Mouse (Mus musculus) heart, postnatal 25 days (tissue): Measurements from ENCODE around the gene Ephb1. TPM values are rescaled to one million over a fixed set of nuclear protein-coding genes. Genes with fewer than 3 reads are reported as not detected.

ENCODE experiments used
- DNase-seq: peaks from one replicate; pipeline ENCODE4 v3.0.0; 2022; ENCODE audit warnings: low spot score
- intact Hi-C: fragments of 180-260 bp; cut with DNase I; formaldehyde crosslinking; loops from one replicate; pipeline ENCODE4 v1.15.1; 2025
- total RNA-seq, 2 experiments: library from RNA; stranded (reverse); gene quantifications; 2 replicates each; pipeline ENCODE4 v1.2.3; 2021

The Ephb1 gene
- total RNA-seq, 2 experiments from 2014 or later, result 19.5 to 21.0 TPM

GRCm38 (mm10) chr9:102270496-102270895 is 84.0 kb downstream of the Ephb1 start:
- no peak for DNase-seq
- intact Hi-C loops, result loop anchor here (5.0 kb wide), 1 partner anchor 37 kb away; no protein-coding TSS in a partner anchor

GRCm38 (mm10) chr9:102267311-102268027 is 87.0 kb downstream of the Ephb1 start:
- intact Hi-C loops, result loop anchor here (10.0 kb wide), 1 partner anchor 593 kb away; no protein-coding TSS in a partner anchor
- no peak for DNase-seq

DNA sequence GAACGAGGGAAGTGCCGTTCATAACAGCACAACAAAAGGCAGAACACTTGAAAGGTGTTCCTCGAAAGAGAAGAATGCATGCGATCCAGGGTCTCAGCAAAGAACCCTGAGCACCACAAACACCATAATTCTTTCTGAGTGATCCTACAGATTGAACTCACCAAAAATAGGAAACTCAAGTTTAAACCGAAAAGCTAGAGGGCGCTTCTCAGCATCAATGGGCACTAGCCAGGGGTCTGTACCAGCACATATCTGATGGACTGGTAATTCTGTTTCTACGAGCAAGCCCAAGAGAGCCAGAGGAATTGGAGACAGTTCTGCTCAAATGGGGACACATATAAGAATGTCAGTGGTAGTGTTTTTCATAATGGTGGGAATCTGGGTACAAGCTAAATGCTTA is 90.7 kb downstream of the Ephb1 start:
- no peak for DNase-seq
- intact Hi-C loops, result loop anchor here (1.0 to 10.0 kb wide), 2 partner anchors 91 to 589 kb away; partner anchors contain the start of gene Ephb1

- DNase-seq, result no peak
- intact Hi-C loops, result loop anchor here (10.0 kb wide), 1 partner anchor 587 kb away; no protein-coding TSS in a partner anchor
Observed at GRCm38 (mm10) chr9:102262100-102262501, 92.4 kb downstream of the Ephb1 start.

DNA sequence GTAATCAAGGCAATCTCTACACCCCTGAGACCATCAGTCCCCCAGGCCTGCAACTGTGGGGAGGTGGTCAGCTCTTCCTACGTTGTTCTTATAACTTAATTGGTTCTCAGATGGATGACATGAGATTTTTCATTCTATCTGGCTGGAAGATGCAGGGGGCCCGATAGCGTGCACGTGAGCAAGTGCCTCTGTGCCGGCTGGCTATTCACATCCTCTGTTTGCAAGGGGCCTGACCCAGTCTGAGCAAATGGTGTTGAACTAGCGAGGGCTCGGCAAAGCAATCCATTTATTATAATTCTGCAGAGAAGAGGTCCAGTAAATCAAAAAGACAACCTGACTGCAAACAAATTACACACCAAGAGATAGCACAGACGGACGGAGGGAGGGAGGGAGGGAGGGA is 93.0 kb downstream of the Ephb1 start:
- intact Hi-C loops, result loop anchor here (10.0 kb wide), 1 partner anchor 587 kb away; no protein-coding TSS in a partner anchor

DNA sequence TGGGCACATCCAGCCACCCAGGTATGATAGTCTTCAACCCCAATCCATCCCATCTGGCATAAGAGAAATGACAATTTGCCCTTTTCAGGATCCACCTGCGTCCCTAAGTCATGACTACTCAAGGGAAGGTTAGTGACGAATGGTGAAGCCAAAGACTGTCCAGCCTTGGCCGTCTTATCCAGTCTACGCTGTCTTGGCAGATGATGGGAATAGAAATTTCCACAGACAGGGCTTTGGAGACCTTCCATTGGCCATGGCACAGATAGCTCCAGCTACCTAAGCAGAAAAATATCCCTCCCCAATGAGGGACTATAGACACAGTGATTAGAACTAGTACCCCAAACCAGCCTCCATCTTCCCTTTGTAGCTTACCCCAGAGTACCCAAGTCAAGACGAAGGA is 98.1 kb downstream of the Ephb1 start:
- intact Hi-C loops, result no loop called here
- no peak for DNase-seq

More for the DNA sequence above, 93.0 kb downstream of the Ephb1 start:
- DNase-seq, result no peak

GRCm38 (mm10) chr9:102255803-102256202 is 98.7 kb downstream of the Ephb1 start:
- intact Hi-C loops, result no loop called here
- no peak for DNase-seq

DNA sequence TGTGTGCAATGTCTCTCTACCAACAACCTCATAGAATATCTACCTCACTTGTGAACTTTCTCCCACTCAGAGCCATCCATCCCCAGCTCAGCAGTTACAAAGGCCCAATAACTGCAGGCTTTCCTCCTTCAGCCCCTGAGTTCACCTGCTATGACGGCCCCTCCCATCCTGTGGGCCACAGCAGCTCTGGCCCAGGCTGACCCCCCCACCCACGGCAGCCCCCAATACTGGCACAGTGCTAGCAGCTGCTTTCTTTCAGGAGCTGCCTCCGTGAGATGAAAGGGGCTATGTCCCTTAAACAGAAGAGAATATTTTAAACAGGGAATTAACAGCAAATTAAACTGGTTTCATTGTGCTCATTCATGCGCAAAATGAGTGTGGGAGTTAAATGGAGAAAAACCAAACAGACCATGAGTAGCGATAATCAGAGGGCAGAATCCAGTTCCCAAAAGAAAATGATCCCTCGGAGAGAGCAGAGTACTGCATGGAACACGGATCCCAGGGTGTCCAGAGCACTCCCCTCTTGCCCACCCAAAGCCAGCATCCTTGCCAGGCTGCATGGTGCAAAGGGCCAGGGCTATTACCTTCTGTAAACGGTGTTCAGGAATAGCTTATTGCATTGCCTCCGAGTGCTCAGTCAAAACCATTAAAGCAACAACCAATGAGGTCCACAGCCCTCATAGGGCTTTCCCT is 105.2 kb downstream of the Ephb1 start:
- no peak for DNase-seq
- intact Hi-C loops, result no loop called here

DNA sequence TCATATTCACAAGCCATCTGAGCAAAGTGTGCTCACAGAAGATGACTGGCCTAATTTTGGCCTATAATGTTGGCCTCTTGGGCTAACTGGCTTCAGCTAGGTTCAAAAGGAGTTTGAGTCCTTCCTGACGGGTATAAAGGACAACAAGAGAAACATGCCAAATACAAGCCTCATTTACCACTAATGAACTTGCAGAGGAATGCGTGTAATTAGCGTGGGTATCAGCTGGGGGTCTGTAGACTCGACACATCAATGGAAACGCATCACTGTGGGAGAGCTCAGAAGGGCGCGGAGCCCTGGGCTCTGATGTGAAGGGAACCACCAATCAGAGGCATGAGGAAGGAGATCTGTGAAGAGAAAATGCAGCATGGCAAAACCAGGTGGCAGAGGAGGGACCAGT is 108.9 kb downstream of the Ephb1 start:
- DNase-seq, result no peak
- intact Hi-C loops, result no loop called here

GRCm38 (mm10) chr9:102243296-102243695 is 111.2 kb downstream of the Ephb1 start:
- DNase-seq, result no peak
- intact Hi-C loops, result no loop called here

DNA sequence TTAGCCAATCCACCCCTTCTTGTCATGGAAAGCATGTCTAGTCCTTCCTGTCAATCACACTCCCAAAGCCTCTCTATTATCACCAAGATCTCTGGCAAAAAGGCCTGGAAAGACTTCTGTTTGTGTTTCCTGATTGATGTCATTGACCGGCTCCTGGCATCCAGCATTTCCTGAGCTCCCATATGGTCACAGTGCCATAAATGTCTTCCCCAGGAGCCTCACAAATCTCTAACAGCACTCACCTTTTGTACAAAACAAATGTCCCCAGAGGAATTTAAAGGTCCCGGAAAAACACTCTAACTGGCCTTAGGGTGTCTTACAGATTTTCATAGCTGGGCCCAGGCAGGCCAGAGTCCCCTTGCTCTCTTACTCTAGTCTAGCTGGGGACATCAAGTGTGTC is 112.9 kb downstream of the Ephb1 start:
- intact Hi-C loops, result no loop called here
- no peak for DNase-seq

DNA sequence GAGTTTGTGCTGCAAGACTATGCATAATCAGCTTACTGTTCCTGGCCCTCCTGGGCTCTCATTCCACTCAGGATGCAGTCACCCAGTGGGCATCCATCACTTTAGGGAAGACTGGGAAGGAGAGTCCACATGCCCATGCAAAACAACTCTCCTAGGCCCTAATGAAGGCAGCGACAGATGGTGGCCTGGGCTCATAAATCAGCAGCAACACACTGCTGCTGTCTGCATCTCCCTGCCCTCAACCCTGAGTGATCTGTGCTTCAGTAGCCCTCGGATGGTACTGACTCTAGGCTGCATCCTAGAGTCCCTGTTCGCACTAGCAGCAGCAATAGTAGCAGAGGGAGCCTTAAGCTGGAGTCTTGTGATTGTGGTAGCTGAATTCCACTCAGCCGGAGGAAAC is 114.3 kb downstream of the Ephb1 start:
- no peak for DNase-seq
- intact Hi-C loops, result no loop called here

DNA sequence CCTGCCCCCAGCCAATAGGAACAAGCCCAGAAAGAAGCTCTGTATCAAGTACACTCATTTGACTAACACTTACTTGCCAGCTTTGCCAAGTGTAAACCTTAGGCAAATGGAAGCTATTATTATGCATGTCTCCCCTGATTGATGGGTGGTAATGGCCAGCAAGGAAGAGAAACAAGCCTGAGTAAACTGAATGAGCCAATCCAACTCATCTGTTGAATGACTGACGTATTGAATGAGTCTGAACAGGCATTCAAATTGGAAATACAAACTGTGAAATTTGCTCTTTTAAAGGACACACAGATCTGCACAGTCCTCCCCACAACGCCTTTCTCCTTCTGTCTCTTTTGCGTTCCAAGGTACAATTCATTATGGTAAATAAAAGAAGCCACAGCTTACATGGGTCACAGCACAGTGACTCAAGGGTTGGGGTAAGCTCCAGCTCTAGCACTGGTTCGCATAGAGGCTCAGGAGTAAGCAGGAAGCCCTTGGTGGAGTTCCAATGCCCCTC is 119.0 kb downstream of the Ephb1 start:
- DNase-seq, result no peak
- intact Hi-C loops, result no loop called here

- intact Hi-C loops, result no loop called here
- DNase-seq, result no peak
Observed at GRCm38 (mm10) chr9:102231248-102231647, 123.2 kb downstream of the Ephb1 start.

DNA sequence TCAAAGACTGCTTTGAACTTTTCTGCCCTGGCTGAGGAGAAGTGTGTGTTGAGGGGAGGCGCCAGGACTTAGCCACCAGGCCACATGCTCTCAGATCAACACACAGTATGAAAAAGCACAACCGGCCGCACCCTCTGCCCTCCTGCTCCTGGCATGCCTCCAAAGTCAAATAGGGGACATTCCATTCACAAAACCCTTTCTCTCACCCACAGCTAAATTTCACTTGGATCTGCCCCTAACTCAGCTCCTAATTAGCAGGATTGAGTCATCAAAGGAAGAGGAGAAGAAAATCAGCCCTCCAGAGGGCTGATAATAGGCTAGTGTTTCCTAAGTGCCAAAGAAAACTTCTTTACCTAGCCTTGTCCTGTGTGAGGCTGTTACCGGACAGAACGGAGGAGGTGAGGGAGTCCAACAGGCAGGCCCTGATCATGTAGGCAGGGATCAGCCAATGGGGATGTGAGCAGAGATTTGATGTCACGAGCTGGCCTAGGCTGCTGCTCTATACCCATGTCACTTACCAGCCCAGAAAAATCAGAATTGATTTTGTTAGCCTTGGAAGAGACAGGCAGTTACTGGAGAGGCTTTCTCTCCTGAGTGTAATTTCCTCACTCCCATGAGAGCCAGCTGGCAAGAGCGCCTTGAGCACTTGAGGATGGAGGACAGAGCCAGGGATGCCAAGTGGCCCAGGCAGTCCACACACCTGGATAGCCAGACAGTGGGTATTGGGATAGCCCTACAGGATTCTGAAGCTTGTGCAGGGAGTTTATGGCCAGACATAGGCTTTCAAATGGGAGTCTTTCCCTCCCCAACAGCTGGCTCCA is 137.5 kb downstream of the Ephb1 start:
- intact Hi-C loops, result no loop called here
- no peak for DNase-seq

DNA sequence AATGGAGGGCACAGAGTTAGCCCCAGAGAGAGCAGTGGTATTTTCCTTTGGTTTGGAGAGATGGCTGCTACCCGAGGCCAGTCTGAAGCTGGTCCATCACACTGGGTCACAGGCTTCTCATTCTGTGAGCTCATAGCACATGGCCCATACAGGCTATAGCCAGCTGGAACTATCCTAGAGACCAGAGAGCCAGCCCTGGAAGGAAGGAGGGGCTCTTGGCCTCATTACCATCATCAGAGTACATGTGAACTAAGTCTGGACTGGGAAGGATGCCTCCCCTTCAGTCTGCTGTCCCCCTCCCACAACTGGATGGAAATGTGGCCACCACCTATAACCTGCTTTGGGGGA is 142.5 kb downstream of the Ephb1 start:
- intact Hi-C loops, result no loop called here

GRCm38 (mm10) chr9:102211296-102212035 is 143.0 kb downstream of the Ephb1 start:
- no peak for DNase-seq
- intact Hi-C loops, result no loop called here

More for the DNA sequence above, 142.5 kb downstream of the Ephb1 start:
- DNase-seq, result no peak

GRCm38 (mm10) chr9:102205518-102205917 is 149.0 kb downstream of the Ephb1 start:
- intact Hi-C loops, result no loop called here
- no peak for DNase-seq

GRCm38 (mm10) chr9:102201867-102202266 is 152.6 kb downstream of the Ephb1 start:
- no peak for DNase-seq
- intact Hi-C loops, result no loop called here

DNA sequence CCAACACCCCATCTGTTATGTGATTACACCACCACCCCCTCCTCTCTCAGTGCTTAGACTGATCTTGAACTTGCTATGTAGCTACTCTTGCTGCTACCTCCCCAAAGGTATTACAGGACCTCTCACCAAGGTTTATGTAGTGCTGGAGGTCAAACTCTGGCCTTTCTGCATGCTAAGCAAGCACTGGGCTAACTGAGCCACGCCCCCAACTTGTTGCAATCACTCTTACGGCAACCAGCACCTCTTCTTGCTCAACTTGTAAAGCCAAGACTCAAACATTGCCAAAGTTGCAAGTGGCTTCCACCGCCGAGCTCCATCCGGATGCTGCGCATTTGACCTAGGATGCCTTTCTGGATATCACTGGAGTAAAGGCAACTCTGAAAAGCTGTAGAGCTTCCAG is 157.6 kb downstream of the Ephb1 start:
- intact Hi-C loops, result no loop called here
- no peak for DNase-seq
